Mouse (Mus musculus) heart, adult 11 months (tissue): Measurements from ENCODE around the gene Lhx8.

ENCODE experiments used
- DNase-seq: peaks from one replicate; pipeline ENCODE4 v3.0.0; 2022

Lhx8 gene

DNA sequence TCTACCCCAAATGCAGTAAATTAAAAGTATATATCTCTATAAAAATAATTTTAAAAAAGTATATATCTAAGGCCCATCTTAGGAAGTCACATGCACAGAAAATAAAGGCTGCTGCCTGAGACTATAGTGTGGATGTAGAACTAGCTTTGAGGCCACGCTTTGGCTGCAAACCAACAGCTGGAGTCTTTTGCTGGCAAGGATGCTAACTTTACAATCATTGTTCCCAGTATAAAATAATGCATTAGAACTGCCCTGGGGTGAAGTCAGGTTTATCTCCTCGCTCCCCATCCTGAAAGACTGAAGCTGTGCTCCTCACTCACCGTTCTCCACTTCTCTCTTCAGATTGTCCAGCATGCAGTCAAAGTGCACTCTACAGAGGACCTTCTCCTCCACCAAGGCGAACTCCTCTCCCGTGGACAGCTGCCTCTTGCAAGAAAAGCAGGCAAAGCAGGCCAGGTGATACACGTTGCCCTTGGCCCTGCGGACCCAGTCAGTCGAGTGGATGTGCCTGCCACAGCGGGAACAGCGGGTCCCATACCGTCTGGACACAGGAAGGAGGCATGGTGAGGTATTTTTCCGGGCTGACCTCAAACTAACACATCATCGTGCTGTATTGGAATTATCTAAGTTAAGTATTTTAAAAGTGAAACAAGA is 8.4 kb downstream of the Lhx8 start:
- DNase-seq, result peak; percentile 61

DNA sequence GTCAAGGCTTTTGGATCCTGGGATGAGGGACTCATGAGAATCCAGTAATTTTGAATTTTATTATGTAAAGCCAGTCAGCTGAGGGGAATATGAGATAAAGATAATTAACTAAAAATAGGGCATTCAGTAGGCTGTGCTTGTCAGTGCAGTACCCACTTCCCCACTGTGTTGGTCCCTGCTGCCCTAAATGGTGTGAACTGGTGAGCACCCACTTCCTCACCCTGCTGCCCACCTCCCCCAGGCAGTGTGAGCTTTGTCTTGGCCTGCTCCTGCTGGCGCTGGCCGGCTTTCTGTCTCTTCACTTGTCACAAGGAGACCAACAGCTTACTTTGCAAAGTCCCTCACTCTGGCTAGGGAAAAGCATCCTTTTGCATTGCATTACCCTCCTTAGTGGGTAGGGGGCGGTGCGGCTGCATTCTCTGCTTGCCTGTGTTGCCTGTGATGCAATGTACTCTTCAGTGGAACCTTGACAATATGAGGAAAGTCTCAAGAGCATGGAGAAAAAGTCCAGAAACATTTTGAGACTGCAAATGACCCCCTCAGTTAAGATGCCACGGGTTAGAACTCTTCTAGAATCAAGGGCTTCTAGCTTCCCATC is 12.7 kb downstream of the Lhx8 start:
- no peak for DNase-seq

- DNase-seq, result no peak
Measured at GRCm38 (mm10) chr3:154305163-154305884, 25.1 kb downstream of the Lhx8 start.

- no peak for DNase-seq
Measured at GRCm38 (mm10) chr3:154301102-154301501, 29.4 kb downstream of the Lhx8 start.

DNA sequence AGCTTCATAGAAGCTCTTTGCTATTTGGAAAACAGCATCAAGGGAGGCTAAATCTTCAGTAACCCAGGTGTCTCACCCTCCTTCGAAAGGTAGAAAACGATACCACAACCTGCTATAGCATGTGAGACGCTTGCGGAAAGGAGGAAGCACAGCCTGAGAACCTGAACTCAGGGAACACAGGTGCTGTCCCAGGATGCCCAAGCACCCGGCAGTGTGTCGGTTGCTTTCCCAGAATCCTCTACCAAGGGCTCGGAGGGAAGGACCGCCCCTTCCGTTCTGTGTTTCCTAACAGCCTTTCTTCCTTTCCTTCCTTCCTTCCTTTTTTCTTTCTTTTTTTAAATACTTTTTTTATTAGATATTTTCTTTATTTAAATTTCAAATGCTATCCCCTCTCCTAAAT is 30.5 kb downstream of the Lhx8 start:
- no peak for DNase-seq

DNA sequence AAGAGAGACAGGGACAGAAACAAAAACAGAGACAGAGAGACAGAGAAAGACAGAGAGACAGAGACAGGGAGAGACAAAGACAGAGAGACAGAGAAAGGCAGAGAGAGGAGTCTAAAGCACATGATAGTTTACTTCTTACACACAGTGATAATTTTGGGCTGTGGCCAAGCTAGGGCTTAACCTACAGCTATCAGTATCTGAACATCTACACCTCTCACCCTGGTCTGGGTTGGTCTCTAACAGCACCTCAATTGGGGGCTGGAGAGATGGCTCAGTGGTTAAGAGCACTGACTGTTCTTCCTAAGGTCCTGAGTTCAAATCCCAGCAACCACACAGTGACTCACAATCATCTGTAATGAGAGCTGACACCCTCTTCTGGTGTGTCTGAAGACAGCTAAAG is 32.0 kb downstream of the Lhx8 start:
- DNase-seq, result no peak

GRCm38 (mm10) chr3:154297499-154297898 is 33.0 kb downstream of the Lhx8 start:
- no peak for DNase-seq

GRCm38 (mm10) chr3:154294924-154295834 is 35.3 kb downstream of the Lhx8 start:
- DNase-seq, result no peak

GRCm38 (mm10) chr3:154293839-154294490 is 36.5 kb downstream of the Lhx8 start:
- no peak for DNase-seq

GRCm38 (mm10) chr3:154292126-154292525 is 38.3 kb downstream of the Lhx8 start:
- no peak for DNase-seq

- no peak for DNase-seq
Measured at GRCm38 (mm10) chr3:154290351-154290750, 40.1 kb downstream of the Lhx8 start.

DNA sequence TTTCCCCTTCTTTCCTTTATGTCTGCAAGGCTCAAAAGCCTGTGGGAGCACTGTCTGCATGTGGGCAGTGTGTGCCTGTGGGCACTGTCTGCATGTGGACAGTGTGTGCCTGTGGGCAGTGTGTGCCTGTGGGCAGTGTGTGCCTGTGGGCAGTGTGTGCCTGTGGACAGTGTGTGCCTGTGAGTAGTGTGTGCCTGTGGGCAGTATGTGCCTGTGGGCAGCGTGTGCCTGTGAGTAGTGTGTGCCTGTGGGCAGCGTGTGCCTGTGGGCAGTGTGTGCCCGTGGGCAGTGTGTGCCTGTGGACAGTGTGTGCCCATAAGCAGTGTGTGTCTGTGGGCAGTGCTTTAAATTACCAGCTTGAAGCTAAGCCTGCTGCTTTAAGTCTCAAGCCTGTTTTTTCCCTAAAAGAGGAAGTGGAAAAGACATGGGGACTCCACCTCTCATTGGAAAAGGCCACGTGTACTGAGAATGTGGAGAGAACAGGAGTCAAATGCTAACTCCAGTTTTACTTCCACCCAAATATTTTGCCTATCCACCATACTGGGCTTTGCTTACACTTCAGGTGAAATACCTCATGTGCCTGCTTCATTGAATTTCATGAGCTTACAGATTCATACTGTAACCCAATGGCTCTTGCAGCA is 41.9 kb downstream of the Lhx8 start:
- no peak for DNase-seq

GRCm38 (mm10) chr3:154287217-154287616 is 43.2 kb downstream of the Lhx8 start:
- DNase-seq, result no peak

- no peak for DNase-seq
Measured at GRCm38 (mm10) chr3:154285351-154285750, 45.1 kb downstream of the Lhx8 start.

- DNase-seq, result no peak
Measured at GRCm38 (mm10) chr3:154284260-154284659, 46.2 kb downstream of the Lhx8 start.

- no peak for DNase-seq
Measured at GRCm38 (mm10) chr3:154274681-154275080, 55.8 kb downstream of the Lhx8 start.

- no peak for DNase-seq
Measured at GRCm38 (mm10) chr3:154269757-154270366, 60.6 kb downstream of the Lhx8 start.

DNA sequence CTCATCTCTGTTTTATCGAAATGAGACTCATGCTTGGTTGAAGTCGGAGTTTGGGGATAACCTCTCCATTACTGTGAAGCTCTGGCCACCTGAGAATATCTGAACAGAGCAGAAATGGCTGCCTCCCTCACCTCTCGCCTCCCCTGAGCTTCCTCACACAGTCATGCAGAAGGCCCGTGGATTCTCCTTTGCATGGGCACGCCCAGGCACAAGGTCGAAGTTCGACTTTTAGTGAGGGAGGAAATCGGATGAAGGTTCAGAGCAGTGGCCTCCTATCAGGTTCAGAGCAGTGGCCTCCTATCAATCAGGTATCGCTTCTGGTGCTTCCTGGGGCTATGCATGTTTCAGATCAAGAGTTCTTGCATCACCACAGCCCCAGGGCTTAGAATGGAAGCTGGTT is 62.1 kb downstream of the Lhx8 start:
- no peak for DNase-seq

DNA sequence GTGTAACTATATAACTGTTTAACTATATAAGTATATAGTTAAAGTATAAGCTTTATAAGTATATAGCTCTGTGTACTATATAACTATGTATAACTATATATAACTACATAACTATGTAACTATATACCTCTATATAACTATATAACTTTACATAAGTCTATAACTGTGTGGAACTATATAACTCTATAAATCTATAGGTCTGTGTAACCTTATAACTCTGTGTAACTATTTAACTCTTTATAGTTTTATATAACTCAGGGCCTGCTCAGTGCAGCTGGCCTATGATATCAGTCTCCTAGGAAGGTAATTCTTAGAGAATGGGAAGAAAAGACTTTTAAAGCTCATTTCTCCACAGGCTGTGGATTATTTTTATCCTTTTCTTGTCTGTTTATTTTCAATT is 73.1 kb downstream of the Lhx8 start:
- DNase-seq, result no peak
